Mouse (Mus musculus) ES-E14 (cell line): ENCODE data around the gene Kcnip1.

Source experiments
- CHD2 ChIP-seq: IDR thresholded peaks from 2 replicates; pipeline ENCODE4 v1.6.1; 2014; ENCODE audit warnings: mild to moderate bottlenecking, low read depth, low read length, inconsistent platforms
- HCFC1 ChIP-seq: IDR thresholded peaks from 2 replicates; pipeline ENCODE4 v1.6.1; 2012; ENCODE audit warnings: low read length, inconsistent platforms, borderline replicate concordance; ENCODE audit not compliant: insufficient read depth
- MAFK ChIP-seq: IDR thresholded peaks from 2 replicates; pipeline ENCODE4 v1.6.1; 2014; ENCODE audit warnings: mild to moderate bottlenecking, low read depth, low read length, inconsistent platforms; ENCODE audit not compliant: insufficient read depth
- ZC3H11A ChIP-seq: IDR thresholded peaks from 2 replicates; pipeline ENCODE4 v1.6.1; 2012; ENCODE audit warnings: low read depth, mild to moderate bottlenecking, inconsistent platforms, low read length, borderline replicate concordance

- TF ChIP-seq CHD2 (no peak), MAFK (no peak), HCFC1 (no peak), ZC3H11A (no peak)
Measured at GRCm38 (mm10) chr11:34031015-34031805, 38.3 kb upstream of the Kcnip1 start.
